Mouse (Mus musculus) erythroblast, embryonic 14.5 days (primary cell): ENCODE results near the gene Gpr153.

Experiments
- GATA1 ChIP-seq: IDR thresholded peaks from 2 replicates; pipeline ENCODE4 v1.6.1; 2012; ENCODE audit warnings: low read length, inconsistent platforms, mixed read lengths
- TAL1 ChIP-seq: IDR thresholded peaks from 3 replicates; pipeline ENCODE4 v1.6.1; 2012; ENCODE audit warnings: low read length, inconsistent platforms, mixed read lengths

- TF ChIP-seq TAL1 = no peak
- TF ChIP-seq GATA1 = no peak
Measured at GRCm38 (mm10) chr4:152272006-152272405, 2.0 kb upstream of the Gpr153 start.
